In genomic region chr12:115790369-115790768, GRCm38 (mm10) we compare ENCODE assay signal across 8 mouse cellular contexts.
DNase-seq lines count a peak whose midpoint lies in the region; ATAC-seq lines count a peak whose summit lies in the region.

No protein-coding gene starts in this region.

- peak; percentile 56 for ATAC-seq in CD4-positive, CD25-positive, alpha-beta regulatory T cell, adult 4 months
- ATAC-seq in granulocyte monocyte progenitor cell, adult 5-6 weeks (replicated peaks; ENCODE audit: poor library complexity, severe bottlenecking), result peak; percentile 27; the same call in 1 of the 2 replicates

- peak; percentile 7 to 35 for DNase-seq in adrenal gland, adult (ENCODE audit: inconsistent age in 2 of 2, low spot score in 1 of 2)
- peak; percentile 1 for DNase-seq in lung, postnatal 36 days
- peak; percentile 35 for DNase-seq in naive thymus-derived CD4-positive, alpha-beta T cell, adult 2 months (ENCODE audit: low read depth)
- DNase-seq in thymus, adult 18-20 months, result peak; percentile 9 to 42
- DNase-seq in thymus, postnatal 14 days, result peak; percentile 62
- peak; percentile 23 for DNase-seq in thymus, postnatal 4 days

Comparison
In these comparisons a context has a peak if more than half of its experiments do, and no peak if none do; other contexts are left out.
1. Peak in every context shown above with its lines: DNase-seq and ATAC-seq.
2. DNase-seq: peak in every context shown above with its lines; median percentile 62 in thymus, postnatal 14 days; 35 in naive thymus-derived CD4-positive, alpha-beta T cell, adult 2 months; 26 in thymus, adult 18-20 months; 23 in thymus, postnatal 4 days; 21 in adrenal gland, adult; 1 in lung, postnatal 36 days.